Mouse (Mus musculus) spleen, postnatal 0 days (tissue): Measurements from ENCODE around the gene Tenm1. TPM values are rescaled to one million over a fixed set of nuclear protein-coding genes. Genes with fewer than 3 reads are reported as not detected.

Source experiments
- polyA plus RNA-seq: library from polyadenylated mRNA; unstranded; fragments of >200 nt; fragmentation: Nextera tagmentation; extraction: Ambion mirVana; gene quantifications from 2 replicates; pipeline ENCODE4 v1.2.1, GENCODE M21; 2015

Gene Tenm1
- 0.02 TPM in 1 of 2 replicates, not detected in the other for polyA plus RNA-seq

GRCm38 (mm10) chrX:43428855-43429263 lies at the start of gene Tenm1:
Gene Tenm1, minus strand, starts transcription at chrX:43429126.

GRCm38 (mm10) chrX:42502291-42503043 lies 926.5 kb downstream of the Tenm1 start, which contains the start of gene Sh2d1a:
Gene Sh2d1a, plus strand, starts transcription at chrX:42502453.

GRCm38 (mm10) chrX:42489446-42489845 lies 939.5 kb downstream of the Tenm1 start, which contains the start of gene Tex13c2:
Gene Tex13c2, plus strand, starts transcription at chrX:42489691.

Other genes starting within 250 kb of the Tenm1 start
- not detected in 2 replicates for gene Tex13c1, start 162.0 kb upstream of the Tenm1 start, polyA plus RNA-seq